Mouse (Mus musculus): ENCODE data around the gene St8sia1. TPM values are rescaled to one million over a fixed set of nuclear protein-coding genes. Genes with fewer than 3 reads are reported as not detected.

Gene St8sia1
- polyA plus RNA-seq, 1 experiment: 0.12 TPM

DNA sequence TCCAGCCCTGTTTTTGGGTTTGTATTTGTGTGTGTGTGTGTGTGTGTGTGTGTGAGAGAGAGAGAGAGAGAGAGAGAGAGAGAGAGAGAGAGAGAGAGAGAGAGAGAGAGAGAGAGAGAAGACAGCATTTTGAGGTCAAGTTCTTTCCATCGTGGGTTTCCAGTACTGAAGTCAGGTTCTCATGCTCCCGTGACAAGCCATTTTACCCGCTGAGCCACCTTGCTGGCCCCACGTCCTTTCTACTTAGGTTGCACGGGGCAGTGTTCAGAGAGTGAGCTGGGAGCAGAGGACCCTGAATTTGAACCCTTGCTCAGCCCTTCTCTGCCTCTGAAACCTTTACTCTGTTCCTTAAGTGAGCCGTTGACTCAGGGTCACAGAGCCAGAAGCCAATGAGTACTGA lies 17.2 kb downstream of the St8sia1 start:
- WGBS: 72% methylated on average over 6 of the region's 6 CpGs
- DNase-seq (ENCODE audit: low read depth, low spot score): no peak

GRCm38 (mm10) chr6:142946069-142946871 lies 18.0 kb downstream of the St8sia1 start:
- DNase-seq (ENCODE audit: low read depth, low spot score): no peak
- 54% methylated on average over 8 of the region's 8 CpGs for whole genome bisulfite sequencing

- WGBS: 84% methylated on average over 2 of the region's 2 CpGs
- DNase-seq (ENCODE audit: low read depth, low spot score): no peak
Observed at GRCm38 (mm10) chr6:142945461-142945860, 18.8 kb downstream of the St8sia1 start.

- 91% methylated on average over 3 of the region's 3 CpGs for WGBS
- no peak for DNase-seq (ENCODE audit: low read depth, low spot score)
Observed at GRCm38 (mm10) chr6:142944470-142944869, 19.8 kb downstream of the St8sia1 start.

DNA sequence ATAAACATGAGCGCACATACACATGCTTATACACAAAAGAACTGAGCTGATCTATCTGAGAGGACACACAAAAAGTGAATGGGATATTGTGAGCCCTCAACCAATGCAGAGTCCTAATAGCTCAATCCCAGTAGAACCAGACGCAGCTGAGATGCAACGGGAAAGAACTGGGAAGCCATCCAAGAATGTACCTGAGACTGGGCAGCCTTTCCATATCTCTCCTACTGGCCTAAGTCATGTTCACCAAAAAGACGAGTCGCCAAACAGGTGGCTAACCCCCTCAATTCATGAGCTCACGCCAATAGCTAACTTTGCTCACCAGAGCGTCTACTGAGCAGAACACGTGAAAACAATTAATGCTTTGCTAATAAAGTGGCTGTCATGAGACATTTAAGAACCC lies 20.8 kb downstream of the St8sia1 start:
- 91% methylated on average over 8 of the region's 8 CpGs for whole genome bisulfite sequencing
- no peak for DNase-seq (ENCODE audit: low read depth, low spot score)

DNA sequence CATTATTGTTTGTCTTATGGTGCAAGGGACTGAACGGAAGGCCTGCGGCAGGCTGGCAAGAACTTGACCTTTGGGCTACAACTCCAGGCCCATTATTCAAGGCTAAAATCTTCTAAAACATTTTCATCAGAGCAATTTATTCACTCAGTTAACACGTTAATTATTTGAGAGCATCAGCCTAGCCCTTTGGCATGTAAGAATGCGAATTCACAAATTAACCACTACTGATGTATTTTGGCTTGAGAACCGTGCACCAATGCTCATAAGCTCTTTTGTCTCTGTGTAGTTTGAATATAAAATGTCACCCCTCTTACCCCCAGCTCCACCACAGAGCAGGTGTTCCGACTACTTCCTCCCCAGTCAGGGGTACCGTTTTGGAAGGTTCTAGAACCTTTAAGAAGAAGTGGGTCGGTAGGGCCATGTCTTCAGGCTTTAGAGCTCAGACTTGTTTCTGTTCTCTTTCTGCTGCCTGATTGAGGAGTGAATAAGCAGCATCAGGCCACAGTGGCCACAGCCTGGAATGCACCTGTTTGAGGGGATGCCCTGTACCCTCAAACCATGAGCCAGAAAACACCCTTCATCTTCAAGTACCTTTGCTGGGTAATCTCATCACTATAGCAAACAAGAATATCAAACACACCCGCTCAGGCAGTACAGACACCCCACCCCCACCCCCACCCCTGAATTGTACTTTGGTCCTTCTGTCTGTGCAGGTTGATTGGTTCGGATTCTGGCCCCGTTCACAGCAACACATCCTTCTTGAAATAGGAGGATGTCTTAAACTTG lies 22.5 kb downstream of the St8sia1 start:
- no peak for DNase-seq (ENCODE audit: low read depth, low spot score)
- 69% methylated on average over 11 of the region's 11 CpGs for whole genome bisulfite sequencing

- WGBS: 88% methylated on average over 8 of the region's 8 CpGs
- DNase-seq (ENCODE audit: low read depth, low spot score): no peak
Observed at GRCm38 (mm10) chr6:142941078-142941477, 23.2 kb downstream of the St8sia1 start.

DNA sequence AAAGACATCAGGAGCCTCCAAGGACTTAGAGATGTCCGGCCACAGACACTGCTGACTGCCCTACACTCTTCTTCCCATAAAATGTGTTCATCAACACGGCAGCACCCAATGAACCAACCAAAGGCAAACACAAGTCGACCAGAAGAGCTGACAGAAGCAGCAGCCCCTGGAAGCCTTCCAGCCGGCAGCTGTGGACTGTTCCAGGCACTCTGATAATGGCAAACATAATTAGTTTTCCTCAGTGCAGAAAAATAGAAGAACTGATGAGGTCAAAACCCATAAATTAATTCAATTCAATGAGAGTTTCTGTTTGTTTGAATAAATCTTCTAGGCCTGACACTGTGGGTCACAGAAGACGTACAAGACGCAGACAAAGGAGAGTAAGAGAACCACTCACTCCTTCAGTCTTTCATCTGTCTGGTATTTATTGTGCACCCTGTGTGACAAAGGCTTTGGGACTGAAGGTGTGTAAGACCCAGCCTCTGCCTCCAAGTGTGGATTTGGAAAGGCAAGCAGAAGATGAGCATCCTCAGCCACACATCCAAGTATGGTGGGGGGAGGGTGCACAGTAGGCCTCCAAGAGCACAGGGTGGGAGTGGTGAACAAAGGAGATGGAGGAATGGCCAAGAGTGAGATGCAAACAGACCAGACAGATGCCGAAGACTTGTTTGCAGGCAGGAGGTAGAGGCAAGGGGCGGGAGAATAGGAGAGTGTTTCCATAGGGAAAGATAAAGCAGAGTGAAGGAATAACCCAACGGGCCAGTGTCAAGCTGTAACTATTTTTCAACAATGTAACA lies 25.5 kb downstream of the St8sia1 start:
- DNase-seq (ENCODE audit: low read depth, low spot score): no peak
- 58% methylated on average over 9 of the region's 9 CpGs for WGBS

- no peak for DNase-seq (ENCODE audit: low read depth, low spot score)
Observed at GRCm38 (mm10) chr6:142938074-142938473, 26.2 kb downstream of the St8sia1 start.

DNA sequence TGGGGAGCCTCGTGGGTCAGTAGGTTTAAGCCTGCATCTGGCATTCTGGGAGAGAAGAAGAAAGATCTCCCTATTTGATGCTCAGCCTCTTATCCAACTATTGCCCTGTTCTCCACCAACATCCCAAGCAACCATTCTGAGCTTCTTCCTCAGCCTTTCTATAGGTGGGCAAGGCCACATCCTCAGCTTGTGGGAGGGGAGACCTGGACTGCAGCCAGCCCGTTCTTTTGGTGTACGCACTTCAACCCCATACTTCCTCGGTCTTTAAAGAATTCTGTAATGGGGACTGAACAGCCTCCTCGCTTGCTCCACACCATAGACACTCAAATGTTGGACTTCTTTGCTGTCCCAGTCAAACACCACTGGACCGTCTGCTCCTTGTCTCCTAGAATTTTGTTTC lies 31.7 kb downstream of the St8sia1 start:
- DNase-seq (ENCODE audit: low read depth, low spot score): no peak
- 59% methylated on average over 6 of the region's 6 CpGs for WGBS

DNA sequence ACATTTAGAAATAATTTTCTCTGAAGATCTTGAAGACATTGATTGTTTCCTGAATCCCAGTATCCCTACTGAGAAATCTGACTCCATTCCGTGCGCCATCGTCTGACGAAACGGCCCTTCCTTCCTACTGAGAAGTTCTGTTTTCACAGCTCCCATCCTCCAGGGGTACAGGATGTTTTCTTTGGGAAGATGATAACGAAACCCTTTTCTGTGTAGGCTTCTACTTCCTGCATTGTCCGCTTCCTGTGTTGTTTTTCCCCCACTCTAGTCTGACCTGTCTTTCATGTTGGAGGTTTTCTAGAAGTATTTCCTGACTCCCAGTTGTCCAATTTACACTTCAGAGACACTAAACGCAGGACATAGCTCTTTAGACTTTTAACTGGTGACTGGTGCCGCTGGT lies 32.1 kb downstream of the St8sia1 start:
- 71% methylated on average over 9 of the region's 9 CpGs for WGBS
- DNase-seq (ENCODE audit: low read depth, low spot score): no peak

DNA sequence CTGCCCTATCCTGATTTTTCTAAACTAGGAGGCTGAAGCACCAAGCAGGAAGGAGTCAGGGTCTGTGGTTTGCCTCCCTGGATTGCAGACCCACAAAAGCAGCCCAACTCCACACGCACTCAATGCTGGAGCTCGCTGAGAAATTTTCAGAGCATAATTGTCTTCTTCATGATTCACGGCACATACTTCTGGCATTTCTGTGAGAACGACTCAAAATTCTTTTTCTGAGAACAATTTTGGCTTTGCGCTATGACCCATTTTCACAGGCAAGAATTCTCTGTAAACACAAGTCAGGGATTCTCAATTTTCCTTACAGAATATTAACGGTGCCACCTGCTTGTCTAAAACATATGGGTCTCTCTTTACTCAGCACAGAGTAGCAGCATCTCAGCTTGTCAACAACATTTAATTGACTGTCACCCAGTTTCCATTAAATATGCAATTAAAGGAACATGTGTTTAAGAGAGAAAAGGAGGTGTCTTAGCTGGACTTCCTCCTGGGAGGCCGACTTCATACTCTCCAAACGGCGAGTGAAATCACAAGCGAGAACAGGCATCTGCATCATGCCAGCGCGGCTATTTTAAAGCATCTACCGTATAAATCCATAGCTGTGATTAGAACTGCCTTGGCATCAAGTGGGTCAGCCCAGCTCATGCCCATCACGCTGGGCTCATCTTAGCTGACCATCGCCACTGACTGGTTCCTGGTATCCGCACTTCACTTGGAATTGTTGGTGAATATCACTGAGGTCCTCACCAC lies 35.5 kb downstream of the St8sia1 start:
- 85% methylated on average over 16 of the region's 16 CpGs for WGBS
- no peak for DNase-seq (ENCODE audit: low read depth, low spot score)

DNA sequence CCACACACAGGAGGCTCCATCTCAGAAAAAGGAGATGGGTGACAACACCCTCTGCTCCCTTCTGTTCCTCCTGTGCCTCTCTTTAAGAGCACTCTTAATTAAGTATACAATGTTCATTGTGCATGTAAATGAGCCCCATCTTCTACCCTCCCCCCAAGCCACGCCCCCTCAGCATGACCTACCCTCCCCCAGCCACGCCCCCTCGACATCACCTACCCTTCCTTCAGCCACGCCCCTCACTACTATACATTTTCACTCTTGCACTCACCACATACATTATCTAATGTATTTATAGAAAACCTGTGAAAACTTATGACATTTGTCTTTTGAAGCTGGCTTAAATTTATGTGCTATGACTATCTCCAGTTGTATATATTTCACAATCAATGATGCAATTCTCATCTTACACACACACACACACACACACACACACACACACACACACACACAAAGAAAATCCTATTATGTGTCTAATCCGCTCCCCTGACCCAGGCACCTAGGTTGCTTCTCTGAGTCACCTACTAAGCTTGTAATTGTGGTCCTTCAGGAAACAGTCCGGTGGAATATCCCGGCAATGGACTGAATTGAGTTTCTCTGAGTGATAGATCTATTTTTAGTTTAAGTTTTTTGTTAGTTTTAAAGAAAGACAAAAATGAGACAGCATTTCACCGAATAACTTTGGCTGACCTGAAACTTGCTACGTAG lies 37.2 kb downstream of the St8sia1 start:
- DNase-seq (ENCODE audit: low read depth, low spot score): no peak
- WGBS: 83% methylated on average over 9 of the region's 9 CpGs

DNA sequence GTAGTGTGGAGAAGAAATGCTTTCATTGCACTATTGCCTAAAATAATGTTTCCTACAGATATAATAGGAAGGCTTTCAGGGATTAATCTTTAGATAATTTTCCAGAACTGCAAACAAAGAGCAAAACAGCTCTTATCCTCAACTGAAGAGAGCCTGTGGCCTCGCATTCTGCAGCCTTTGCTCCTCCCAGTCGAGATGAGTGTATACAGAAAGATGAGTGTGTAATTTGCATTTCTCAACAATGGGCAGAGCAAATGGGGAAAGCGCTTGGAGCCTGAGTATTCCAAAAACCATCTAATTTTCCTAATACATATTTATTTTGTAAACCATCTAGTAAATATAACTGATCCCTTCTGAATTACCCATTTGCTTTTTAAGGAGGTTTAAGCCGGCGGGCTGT lies 38.3 kb downstream of the St8sia1 start:
- no peak for DNase-seq (ENCODE audit: low read depth, low spot score)
- WGBS: 77% methylated on average over 5 of the region's 5 CpGs

DNA sequence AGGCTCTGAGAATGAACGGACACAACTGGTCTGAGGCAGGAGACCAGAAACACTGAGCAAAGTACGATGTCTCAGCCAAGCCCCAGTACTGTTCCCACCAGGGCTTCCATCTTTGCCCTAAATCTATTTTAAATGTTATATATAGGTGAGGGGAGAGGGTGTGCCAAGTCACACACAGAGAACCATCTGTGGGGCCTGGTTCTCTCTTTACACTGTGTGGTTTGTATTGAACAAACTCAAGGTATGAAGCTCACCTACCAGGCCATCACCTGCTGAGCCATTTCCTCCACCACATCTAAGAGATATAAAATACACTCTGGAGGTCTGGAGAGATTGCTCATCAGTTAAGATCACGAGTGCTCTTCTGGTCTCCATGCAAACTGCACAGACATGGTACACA lies 38.9 kb downstream of the St8sia1 start:
- WGBS: 75% methylated on average over 3 of the region's 3 CpGs
- no peak for DNase-seq (ENCODE audit: low read depth, low spot score)

DNA sequence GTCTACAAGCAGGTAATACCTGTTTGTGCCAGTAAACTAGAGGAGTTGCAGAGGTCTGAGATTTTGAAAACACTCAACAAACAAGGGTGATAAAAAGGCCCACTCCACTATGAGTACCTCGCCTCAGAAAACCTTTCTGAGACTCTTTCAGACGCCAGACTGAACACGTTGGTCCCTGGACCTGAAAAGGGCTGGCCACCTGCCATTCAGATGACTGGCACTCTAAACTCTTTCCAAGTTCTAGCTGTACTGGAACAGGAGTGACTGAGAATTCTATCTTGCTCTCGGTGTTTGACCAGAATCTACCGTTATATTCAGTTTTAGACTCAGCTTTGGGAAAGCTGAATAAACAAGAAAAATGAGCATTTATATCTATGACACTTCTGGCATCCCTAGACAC lies 43.4 kb downstream of the St8sia1 start:
- WGBS: 56% methylated on average over 5 of the region's 5 CpGs

DNA sequence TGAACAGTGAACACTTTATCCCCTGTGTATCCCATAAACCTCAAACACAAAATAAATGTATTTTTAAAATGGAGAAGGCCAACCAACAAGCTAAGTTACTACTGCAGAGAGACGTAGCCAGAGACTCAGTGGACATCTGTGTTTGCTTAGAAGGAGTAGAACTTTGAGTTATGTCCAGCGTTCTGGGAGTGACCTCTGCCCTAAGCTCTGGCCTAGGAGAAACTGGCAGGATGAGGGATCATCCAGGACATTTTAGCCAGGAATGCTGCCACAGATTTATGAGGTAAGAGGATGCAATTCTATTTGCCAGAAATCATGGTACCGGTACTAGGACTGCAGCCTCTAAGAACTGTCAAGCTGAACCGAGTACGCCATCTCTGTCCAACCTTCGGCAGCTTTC lies 45.6 kb downstream of the St8sia1 start:
- WGBS: 70% methylated on average over 6 of the region's 6 CpGs
- DNase-seq (ENCODE audit: low read depth, low spot score): no peak

More for the DNA sequence above, 43.4 kb downstream of the St8sia1 start:
- no peak for DNase-seq (ENCODE audit: low read depth, low spot score)

DNA sequence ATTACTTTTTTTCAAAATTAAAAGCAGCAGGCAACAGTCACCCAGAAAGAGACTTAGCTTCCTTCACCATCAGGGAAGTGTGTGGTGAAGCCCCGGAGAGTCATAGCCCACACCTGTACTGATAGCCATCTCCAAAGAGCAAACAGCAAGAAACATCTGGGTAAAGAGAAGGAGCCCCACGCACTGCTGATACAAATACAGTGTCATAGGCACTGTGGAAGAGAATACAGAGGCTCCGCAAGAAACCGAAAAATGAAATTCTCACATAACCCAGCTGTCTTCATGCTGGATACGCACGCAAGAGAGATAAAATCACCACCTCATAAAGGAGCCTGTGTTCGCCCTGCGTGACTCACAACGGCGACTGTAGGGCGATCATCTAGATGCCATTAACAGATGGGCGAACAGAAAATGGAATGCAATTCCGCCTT lies 46.8 kb downstream of the St8sia1 start:
- WGBS: 77% methylated on average over 13 of the region's 13 CpGs
- no peak for DNase-seq (ENCODE audit: low read depth, low spot score)
